Mouse (Mus musculus): Measurements from ENCODE around the gene Ctnna3.

DNA sequence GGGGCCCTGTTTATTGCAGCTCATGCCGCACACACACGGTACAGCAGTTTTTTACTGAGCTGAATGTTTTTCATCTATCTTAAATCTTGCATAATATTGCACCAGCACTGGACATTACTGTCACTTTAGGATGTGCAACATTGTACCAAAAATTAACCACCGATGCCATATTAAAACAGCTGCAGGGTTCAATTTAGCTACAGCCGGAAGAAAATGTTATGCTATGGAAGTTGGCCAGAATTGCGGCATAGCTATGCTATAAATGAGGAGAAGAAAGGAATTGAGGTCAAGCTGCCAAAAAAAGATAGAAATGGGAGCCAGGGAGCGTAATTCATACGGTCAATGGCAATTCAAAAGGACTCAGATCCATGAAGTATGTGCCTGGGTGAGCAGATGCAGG is 611.3 kb downstream of the Ctnna3 start:
- no peak for TF ChIP-seq GATA1 (IDR thresholded peaks at IDR 0.05; ENCODE audit: borderline replicate concordance, low read length)
- TF ChIP-seq CTCF (IDR thresholded peaks at IDR 0.05; ENCODE audit: low read depth, low read length): no peak
- no peak for TF ChIP-seq POLR2AphosphoS5 (IDR thresholded peaks at IDR 0.05; ENCODE audit: insufficient replicate concordance, low read depth, low read length)
- TF ChIP-seq TAL1 (conservative IDR thresholded peaks at IDR 0.05; ENCODE audit: low read depth, low read length): no peak

All from G1E (cell line).